Mouse (Mus musculus) embryonic facial prominence, embryonic 11.5 days (tissue): ENCODE data around the gene Rnf11. TPM values are rescaled to one million over a fixed set of nuclear protein-coding genes. Genes with fewer than 3 reads are reported as not detected.

Experiments
- ATAC-seq: fragments of 200-750 bp; cut with Nextera tagmentation; replicated peaks from 2 replicates; pipeline ENCODE4 v1.8.0; 2017; ENCODE audit warnings: low read depth; ENCODE audit not compliant: insufficient number of reproducible peaks, low FRiP score, low TSS enrichment
- DNase-seq: peaks from one replicate; pipeline ENCODE4 v3.0.0-alpha.2; 2015; ENCODE audit warnings: low spot score
- H3K27ac ChIP-seq: fragments of 300-500 bp; sonication (generic); replicated peaks from 2 replicates; pipeline ENCODE4 v1.5.1; 2014; ENCODE audit warnings: mild to moderate bottlenecking, low read depth, low read length, control low read depth
- H3K27me3 ChIP-seq: fragments of 300-500 bp; sonication (generic); 2 replicates; pipeline ENCODE4 v1.6.1; 2014; ENCODE audit warnings: mild to moderate bottlenecking, low read length, moderate library complexity, mixed read lengths; ENCODE audit not compliant: control insufficient read depth, insufficient read depth
- H3K36me3 ChIP-seq: fragments of 300-500 bp; sonication (generic); replicated peaks from 2 replicates; pipeline ENCODE4 v1.6.1; 2014; ENCODE audit warnings: low read depth, mild to moderate bottlenecking, low read length, moderate library complexity, mixed read lengths; ENCODE audit not compliant: control insufficient read depth, insufficient read depth
- H3K4me1 ChIP-seq: fragments of 300-500 bp; sonication (generic); 2 replicates; pipeline ENCODE4 v1.6.1; 2014; ENCODE audit warnings: low read length, mixed read lengths; ENCODE audit not compliant: control insufficient read depth, insufficient read depth
- H3K4me2 ChIP-seq: fragments of 300-500 bp; sonication (generic); 2 replicates; pipeline ENCODE4 v1.6.1; 2014; ENCODE audit warnings: low read depth, mild to moderate bottlenecking, control low read depth, low read length, moderate library complexity
- H3K4me3 ChIP-seq: fragments of 300-500 bp; sonication (generic); 2 replicates; pipeline ENCODE4 v1.5.1; 2014; ENCODE audit warnings: low read depth, low read length, control low read depth
- H3K9ac ChIP-seq: fragments of 300-500 bp; sonication (generic); replicated peaks from 2 replicates; pipeline ENCODE4 v1.6.1; 2014; ENCODE audit warnings: mild to moderate bottlenecking, control low read depth, low read length
- H3K9me3 ChIP-seq: fragments of 300-500 bp; sonication (generic); replicated peaks from 2 replicates; pipeline ENCODE4 v1.6.1; 2016; ENCODE audit warnings: mild to moderate bottlenecking, low read length, inconsistent platforms, mixed read lengths; ENCODE audit not compliant: control insufficient read depth
- WGBS: fragments of 180-500 bp; shearing (Covaris S2); extraction: QIAGEN DNeasy Blood & Tissue Kit; methylation state at CpG from one replicate; pipeline ENCODE4 v1.1.7; 2014; 5-methylcytosine and 5-hydroxymethylcytosine counted together
- polyA plus RNA-seq: library from polyadenylated mRNA; unstranded; fragments of >200 nt; fragmentation: Nextera tagmentation; extraction: Ambion mirVana; gene quantifications from 2 replicates; pipeline ENCODE4 v1.2.1, GENCODE M21; 2014

Gene Rnf11
- polyA plus RNA-seq, 1 experiment from 2014 or later: 50.8 TPM

GRCm38 (mm10) chr4:109420138-109420795 lies 64.3 kb downstream of the Rnf11 start:
- Histone ChIP-seq H3K9ac (no peak overlapping the region), H3K27me3 (no peaks in the 10 kb centered on the region), H3K4me3 (no peak overlapping the region), H3K4me2 (no peak overlapping the region), H3K36me3 (no peaks in the 10 kb centered on the region), H3K27ac (no peak overlapping the region), H3K9me3 (no peaks in the 10 kb centered on the region), H3K4me1 (no peaks in the 10 kb centered on the region)
- WGBS: 75% methylated on average over 8 of the region's 8 CpGs
- peak; percentile 54; the same call in 1 of the 2 replicates for ATAC-seq
- DNase-seq: no peak

GRCm38 (mm10) chr4:109419563-109419962 lies 65.0 kb downstream of the Rnf11 start:
- Histone ChIP-seq H3K27ac (no peak overlapping the region), H3K27me3 (no peaks in the 10 kb centered on the region), H3K4me3 (no peak overlapping the region), H3K36me3 (no peaks in the 10 kb centered on the region), H3K4me1 (no peaks in the 10 kb centered on the region), H3K9ac (no peak overlapping the region), H3K9me3 (no peaks in the 10 kb centered on the region), H3K4me2 (no peak overlapping the region)
- WGBS: 82% methylated on average over 4 of the region's 4 CpGs
- ATAC-seq: no peak
- no peak for DNase-seq

- H3K4me3 ChIP-seq: no peak overlapping the region
- ATAC-seq (no peak), DNase-seq (no peak)
- H3K9me3 ChIP-seq: no peaks in the 10 kb centered on the region
- no peak overlapping the region for H3K4me2 ChIP-seq
- no peaks in the 10 kb centered on the region for H3K4me1 ChIP-seq
- H3K27me3 ChIP-seq: no peaks in the 10 kb centered on the region
- H3K27ac ChIP-seq: no peak overlapping the region
- no peaks in the 10 kb centered on the region for H3K36me3 ChIP-seq
- WGBS: 25% methylated on average over 3 of the region's 3 CpGs
- no peak overlapping the region for H3K9ac ChIP-seq
Measured at GRCm38 (mm10) chr4:109419017-109419416, 65.5 kb downstream of the Rnf11 start.

GRCm38 (mm10) chr4:109417998-109418397 lies 66.5 kb downstream of the Rnf11 start:
- no peak for DNase-seq
- no peak overlapping the region for H3K9ac ChIP-seq
- no peaks in the 10 kb centered on the region for H3K4me1 ChIP-seq
- H3K9me3 ChIP-seq: no peaks in the 10 kb centered on the region
- H3K36me3 ChIP-seq: no peaks in the 10 kb centered on the region
- H3K27ac ChIP-seq: no peak overlapping the region
- no peak overlapping the region for H3K4me2 ChIP-seq
- ATAC-seq: no peak
- WGBS: 83% methylated on average over 1 of the region's 1 CpGs
- H3K27me3 ChIP-seq: no peaks in the 10 kb centered on the region
- no peak overlapping the region for H3K4me3 ChIP-seq

GRCm38 (mm10) chr4:109412233-109412632 lies 72.3 kb downstream of the Rnf11 start:
- H3K4me3 ChIP-seq: no peak overlapping the region
- DNase-seq: no peak
- no peaks in the 10 kb centered on the region for H3K9me3 ChIP-seq
- H3K27ac ChIP-seq: no peak overlapping the region
- H3K9ac ChIP-seq: no peak overlapping the region
- no peaks in the 10 kb centered on the region for H3K36me3 ChIP-seq
- no peaks in the 10 kb centered on the region for H3K4me1 ChIP-seq
- no peak for ATAC-seq
- no peaks in the 10 kb centered on the region for H3K27me3 ChIP-seq
- H3K4me2 ChIP-seq: no peak overlapping the region
- 86% methylated on average over 5 of the region's 5 CpGs for WGBS

GRCm38 (mm10) chr4:109411377-109411967 lies 73.1 kb downstream of the Rnf11 start:
- Histone ChIP-seq H3K36me3 (no peaks in the 10 kb centered on the region), H3K4me2 (no peak overlapping the region; the same call in 1 of the 2 replicates), H3K27me3 (peaks cover 2% of the 10 kb centered on the region; the same call in 1 of the 2 replicates), H3K9me3 (no peaks in the 10 kb centered on the region), H3K27ac (no peak overlapping the region), H3K4me3 (no peak overlapping the region), H3K9ac (no peak overlapping the region), H3K4me1 (no peaks in the 10 kb centered on the region)
- 82% methylated on average over 6 of the region's 6 CpGs for WGBS
- DNase-seq: no peak
- ATAC-seq: no peak

- WGBS: 73% methylated on average over 9 of the region's 9 CpGs
- Histone ChIP-seq H3K4me3 (no peak overlapping the region), H3K27ac (no peak overlapping the region; the same call in 1 of the 2 replicates)
Measured at GRCm38 (mm10) chr4:109410681-109411376, 73.7 kb downstream of the Rnf11 start.

More at GRCm38 (mm10) chr4:109410681-109411376, 73.7 kb downstream of the Rnf11 start:
- DNase-seq: no peak
- H3K9me3 ChIP-seq: no peaks in the 10 kb centered on the region
- H3K36me3 ChIP-seq: no peaks in the 10 kb centered on the region
- no peak for ATAC-seq
- H3K4me1 ChIP-seq: peaks cover 4% of the 10 kb centered on the region; the same call in 1 of the 2 replicates
- H3K27me3 ChIP-seq: peaks cover 2% of the 10 kb centered on the region; the same call in 1 of the 2 replicates
- no peak overlapping the region for H3K9ac ChIP-seq
- no peak overlapping the region for H3K4me2 ChIP-seq
